Mouse (Mus musculus) MEL (cell line): ENCODE results near the gene Rnaseh2b. TPM values are rescaled to one million over a fixed set of nuclear protein-coding genes. Genes with fewer than 3 reads are reported as not detected.

ENCODE experiments used
- DNase-seq: peaks from one replicate; pipeline ENCODE4 v3.0.0; 2011; ENCODE audit warnings: low read depth, low spot score
- H3K27ac ChIP-seq: 2 replicates; pipeline ENCODE4 v1.5.1; 2012; ENCODE audit warnings: low read depth, mild to moderate bottlenecking, control low read depth, low read length, moderate library complexity; ENCODE audit not compliant: control insufficient read depth
- H3K27me3 ChIP-seq, 2 experiments: fragments of 150-350 bp in 1 of 2; sonication (generic) in 1 of 2; 2 replicates each; pipeline ENCODE4 v1.6.1; 2012; ENCODE audit warnings: low read length in 2 of 2, mild to moderate bottlenecking in 2 of 2, improper control_type of control experiment in 1 of 2, moderate library complexity in 1 of 2; ENCODE audit not compliant: insufficient read depth in 2 of 2, control insufficient read depth in 1 of 2
- H3K36me3 ChIP-seq, 2 experiments: 2 replicates each; pipeline ENCODE4 v1.6.1; 2012 to 2014; ENCODE audit warnings: low read length in 2 of 2, improper control_type of control experiment in 1 of 2, inconsistent platforms in 1 of 2, mild to moderate bottlenecking in 1 of 2; ENCODE audit not compliant: insufficient read depth in 2 of 2, control insufficient read depth in 1 of 2
- H3K4me1 ChIP-seq, 2 experiments: fragments of 150-350 bp in 1 of 2; sonication (generic) in 1 of 2; 2 replicates each; pipeline ENCODE4 v1.6.1; 2012; ENCODE audit warnings: low read length in 2 of 2, improper control_type of control experiment in 1 of 2, mild to moderate bottlenecking in 1 of 2; ENCODE audit not compliant: insufficient read depth in 2 of 2, control insufficient read depth in 1 of 2
- H3K4me3 ChIP-seq, 2 experiments: fragments of 150-350 bp in 1 of 2; sonication (generic) in 1 of 2; 2 replicates each; pipeline ENCODE4 v1.5.1; 2012; ENCODE audit warnings: low read depth in 2 of 2, low read length in 2 of 2, mild to moderate bottlenecking in 2 of 2, moderate library complexity in 2 of 2, control low read depth in 1 of 2, improper control_type of control experiment in 1 of 2; ENCODE audit not compliant: control insufficient read depth in 1 of 2, insufficient read depth in 1 of 2
- H3K79me2 ChIP-seq: 2 replicates; pipeline ENCODE4 v1.6.1; 2012; ENCODE audit warnings: mild to moderate bottlenecking, low read length, moderate library complexity; ENCODE audit not compliant: control insufficient read depth, poor library complexity, insufficient read depth
- H3K9ac ChIP-seq: 2 replicates; pipeline ENCODE4 v1.6.1; 2012; ENCODE audit warnings: low read depth, mild to moderate bottlenecking, control low read depth, low read length, moderate library complexity; ENCODE audit not compliant: control insufficient read depth, poor library complexity, severe bottlenecking
- H3K9me3 ChIP-seq: fragments of 150-350 bp; sonication (generic); replicated peaks from 2 replicates; pipeline ENCODE4 v1.6.1; 2012; ENCODE audit warnings: mild to moderate bottlenecking, low read length, improper control_type of control experiment, moderate library complexity; ENCODE audit not compliant: insufficient read depth
- BHLHE40 ChIP-seq: IDR thresholded peaks from 2 replicates; pipeline ENCODE4 v1.6.1; 2012; ENCODE audit warnings: low read depth, mild to moderate bottlenecking, inconsistent platforms, low read length, improper control_type of control experiment, borderline replicate concordance
- CHD1 ChIP-seq: IDR thresholded peaks from 2 replicates; pipeline ENCODE4 v1.6.1; 2012; ENCODE audit warnings: low read depth, mild to moderate bottlenecking, inconsistent platforms, low read length, improper control_type of control experiment
- CHD2 ChIP-seq: IDR thresholded peaks from 2 replicates; pipeline ENCODE4 v1.6.1; 2011; ENCODE audit warnings: low read length, improper control_type of control experiment
- E2F4 ChIP-seq: IDR thresholded peaks from 2 replicates; pipeline ENCODE4 v1.6.1; 2011; ENCODE audit warnings: low read depth, low read length, improper control_type of control experiment, borderline replicate concordance
- ELF1 ChIP-seq: IDR thresholded peaks from 2 replicates; pipeline ENCODE4 v1.6.1; 2014; ENCODE audit warnings: low read depth, mild to moderate bottlenecking, inconsistent platforms, low read length, improper control_type of control experiment, moderate library complexity
- MAFK ChIP-seq: IDR thresholded peaks from 2 replicates; pipeline ENCODE4 v1.6.1; 2011; ENCODE audit warnings: low read depth, mild to moderate bottlenecking, low read length, improper control_type of control experiment, borderline replicate concordance
- MAX ChIP-seq: IDR thresholded peaks from 2 replicates; pipeline ENCODE4 v1.6.1; 2011; ENCODE audit warnings: low read length, improper control_type of control experiment
- MEF2A ChIP-seq: IDR thresholded peaks from 2 replicates; pipeline ENCODE4 v1.6.1; 2014; ENCODE audit warnings: low read depth, mild to moderate bottlenecking, inconsistent platforms, low read length, improper control_type of control experiment; ENCODE audit not compliant: poor library complexity, insufficient replicate concordance, severe bottlenecking; ENCODE audit errors: extremely low read depth
- MXI1 ChIP-seq: IDR thresholded peaks from 2 replicates; pipeline ENCODE4 v1.6.1; 2011; ENCODE audit warnings: mild to moderate bottlenecking, low read depth, low read length, improper control_type of control experiment
- MYB ChIP-seq: IDR thresholded peaks from 2 replicates; pipeline ENCODE4 v1.6.1; 2011; ENCODE audit warnings: mild to moderate bottlenecking, low read depth, low read length, improper control_type of control experiment
- POLR2AphosphoS2 ChIP-seq: IDR thresholded peaks from 2 replicates; pipeline ENCODE4 v1.6.1; 2011; ENCODE audit warnings: low read length, improper control_type of control experiment
- POLR2AphosphoS5 ChIP-seq: IDR thresholded peaks from 2 replicates; pipeline ENCODE4 v1.6.1; 2012; ENCODE audit warnings: low read depth, borderline replicate concordance, mild to moderate bottlenecking, inconsistent platforms, low read length, moderate library complexity, mixed read lengths
- RCOR1 ChIP-seq: IDR thresholded peaks from 2 replicates; pipeline ENCODE4 v1.6.1; 2012; ENCODE audit warnings: low read depth, mild to moderate bottlenecking, inconsistent platforms, low read length, improper control_type of control experiment
- SIN3A ChIP-seq: IDR thresholded peaks from 2 replicates; pipeline ENCODE4 v1.6.1; 2012; ENCODE audit warnings: low read length, improper control_type of control experiment, inconsistent platforms
- USF1 ChIP-seq: IDR thresholded peaks from 2 replicates; pipeline ENCODE4 v1.6.1; 2014; ENCODE audit warnings: low read depth, mild to moderate bottlenecking, inconsistent platforms, low read length, improper control_type of control experiment, moderate library complexity
- ZC3H11A ChIP-seq: IDR thresholded peaks from 2 replicates; pipeline ENCODE4 v1.6.1; 2012; ENCODE audit warnings: low read depth, mild to moderate bottlenecking, inconsistent platforms, low read length, improper control_type of control experiment
- ZKSCAN1 ChIP-seq: IDR thresholded peaks from 2 replicates; pipeline ENCODE4 v1.6.1; 2012; ENCODE audit warnings: low read depth, mild to moderate bottlenecking, inconsistent platforms, low read length, improper control_type of control experiment, moderate library complexity
- ZNF384 ChIP-seq: IDR thresholded peaks from 2 replicates; pipeline ENCODE4 v1.6.1; 2012; ENCODE audit warnings: low read depth, mild to moderate bottlenecking, inconsistent platforms, low read length, improper control_type of control experiment
- polyA plus RNA-seq, 2 experiments: library from polyadenylated mRNA; stranded (reverse) in 1 of 2; unstranded in 1 of 2; fragments of >175 nt in 1 of 2; fragments of >200 nt in 1 of 2; gene quantifications; 2 replicates each; pipeline versions ENCODE4 v1.2.1 to v1.2.4; 2012; ENCODE audit warnings: low replicate concordance in 2 of 2, low read depth in 1 of 2; ENCODE audit not compliant: insufficient read length in 2 of 2, insufficient read depth in 1 of 2, missing spikeins in 1 of 2
- total RNA-seq: library from RNA; depleted of rRNA; stranded (reverse); fragments of 300-350 nt; gene quantifications from 2 replicates; pipeline ENCODE4 v1.2.3, GENCODE M21; 2012

Gene Rnaseh2b
- total and polyA plus RNA-seq, 3 experiments = 50.2 to 412 (median 88.2) TPM

DNA sequence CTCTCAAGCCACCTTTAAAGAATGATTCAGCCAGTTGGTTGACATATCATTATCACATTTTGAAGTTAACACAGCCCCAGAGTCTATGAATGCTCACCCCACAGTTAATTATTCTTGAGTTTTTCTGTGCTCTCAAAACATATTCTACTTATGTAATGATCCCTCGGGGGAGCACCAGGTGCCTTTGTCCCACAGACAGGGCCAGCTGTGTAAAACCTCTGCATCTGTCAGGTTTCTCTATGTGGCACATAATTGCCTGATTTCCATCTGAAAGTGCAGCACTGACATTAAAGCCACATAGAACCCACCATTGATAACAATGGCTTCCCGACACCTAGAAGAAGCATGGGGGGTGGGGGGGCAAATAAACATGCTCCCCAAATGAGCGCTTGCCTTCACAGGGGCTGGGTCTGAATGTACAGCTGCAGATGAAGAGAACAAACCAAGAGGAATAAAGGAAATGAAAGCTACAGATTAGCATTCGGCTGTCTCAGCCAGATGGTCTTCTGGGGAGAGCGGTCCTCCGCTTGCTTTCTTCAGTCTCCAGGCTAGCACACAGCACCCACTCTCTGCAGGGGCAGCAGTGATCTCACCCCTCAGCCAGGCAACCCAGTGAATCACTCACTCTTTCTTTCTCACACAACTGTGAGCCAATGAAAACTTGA lies 96.8 kb downstream of the Rnaseh2b start:
- Histone ChIP-seq H3K27ac (no peak overlapping the region), H3K9ac (no peak overlapping the region), H3K9me3 (no peaks in the 10 kb centered on the region), H3K27me3 (no peaks in the 10 kb centered on the region), H3K4me1 (no peaks in the 10 kb centered on the region), H3K36me3 (no peaks in the 10 kb centered on the region), H3K79me2 (no peaks in the 10 kb centered on the region), H3K4me3 (no peak overlapping the region)
- TF ChIP-seq RCOR1 = no peak
- DNase-seq = no peak

DNA sequence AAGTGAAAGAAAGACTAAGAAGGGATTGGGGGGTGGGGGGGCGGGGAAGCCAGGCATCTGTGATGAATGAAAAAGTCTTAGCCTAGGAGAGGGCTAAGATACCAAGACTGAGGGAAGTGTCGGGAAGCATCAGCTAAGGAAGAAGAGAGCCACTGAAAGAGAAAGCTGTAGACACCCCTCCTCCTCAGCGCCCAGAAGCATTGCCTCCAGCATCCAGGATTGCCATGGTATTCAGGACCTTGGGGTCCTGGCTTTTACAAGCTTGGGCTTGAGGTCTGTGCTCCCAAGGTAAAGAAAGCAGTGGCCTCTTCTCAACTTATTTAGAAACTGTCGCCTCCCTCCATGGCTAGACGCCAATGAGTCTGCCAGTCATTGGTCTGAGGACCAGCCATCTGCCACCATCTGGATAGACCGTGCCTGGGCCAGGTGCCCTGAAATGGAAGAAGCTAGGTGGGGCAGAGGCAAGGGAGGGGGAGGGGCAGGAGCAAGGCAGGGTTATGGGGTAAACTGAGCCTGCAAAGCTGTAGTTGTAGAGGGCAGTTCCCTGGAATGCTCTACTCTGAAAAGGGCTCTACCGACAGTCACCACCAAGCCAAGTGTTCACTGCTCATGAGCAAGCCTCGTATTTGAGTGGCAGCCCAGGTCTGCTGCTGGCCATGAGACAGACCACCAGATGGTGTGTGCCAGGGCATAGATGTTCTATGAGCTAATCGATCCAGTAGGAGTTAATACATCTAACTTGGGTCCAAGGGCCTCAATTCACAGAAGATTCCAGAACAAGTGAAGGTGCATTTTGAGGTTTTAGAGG lies 97.5 kb downstream of the Rnaseh2b start:
- Histone ChIP-seq H3K27me3 (no peaks in the 10 kb centered on the region), H3K36me3 (no peaks in the 10 kb centered on the region), H3K79me2 (no peaks in the 10 kb centered on the region), H3K9ac (no peak overlapping the region), H3K27ac (no peak overlapping the region), H3K4me3 (no peak overlapping the region), H3K4me1 (no peaks in the 10 kb centered on the region), H3K9me3 (no peaks in the 10 kb centered on the region)
- TF ChIP-seq MXI1 (no peak), MAX (no peak), E2F4 (no peak), ZNF384 (no peak), POLR2AphosphoS2 (no peak)
- no peak for DNase-seq

DNA sequence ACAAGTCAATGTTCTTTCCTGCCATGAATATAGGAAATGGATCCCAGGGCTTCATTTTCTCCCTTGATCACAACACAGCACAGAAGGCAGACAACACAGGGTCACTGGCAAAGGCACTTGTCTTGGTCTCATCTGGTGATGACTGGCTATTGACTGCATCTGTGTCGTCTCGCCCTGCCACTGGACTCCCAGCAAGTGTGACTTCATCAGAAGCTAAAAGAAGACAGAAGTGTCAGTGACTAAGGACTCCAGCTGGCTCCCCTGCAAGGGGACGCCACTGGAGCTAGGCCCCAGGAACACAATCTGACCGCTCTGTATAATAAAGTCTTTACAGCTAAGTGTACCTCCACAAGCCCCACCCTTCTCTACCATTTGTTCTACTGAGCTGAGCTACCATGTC lies 100.4 kb downstream of the Rnaseh2b start:
- Histone ChIP-seq H3K27ac (no peak overlapping the region), H3K9ac (no peak overlapping the region), H3K79me2 (no peaks in the 10 kb centered on the region), H3K27me3 (no peaks in the 10 kb centered on the region), H3K9me3 (no peaks in the 10 kb centered on the region)
- DNase-seq = no peak
- TF ChIP-seq MAFK = no peak
- no peak for TF ChIP-seq RCOR1
- no peak for TF ChIP-seq SIN3A
- TF ChIP-seq MXI1 = no peak
- TF ChIP-seq CHD1 = no peak
- no peak for TF ChIP-seq BHLHE40
- TF ChIP-seq ZC3H11A = no peak
- no peak for TF ChIP-seq MYB
- TF ChIP-seq MEF2A = no peak
- no peak for TF ChIP-seq ELF1
- TF ChIP-seq E2F4 = no peak
- TF ChIP-seq CHD2 = no peak
- no peak for TF ChIP-seq POLR2AphosphoS5
- no peak for TF ChIP-seq USF1
- no peak for TF ChIP-seq ZKSCAN1
- TF ChIP-seq, all 39 proteins: peak for 0
- H3K4me3 ChIP-seq = no peak overlapping the region
- H3K36me3 ChIP-seq = no peaks in the 10 kb centered on the region
- no peaks in the 10 kb centered on the region for H3K4me1 ChIP-seq
